Mouse (Mus musculus): ENCODE data around the gene Agtrap. TPM values are rescaled to one million over a fixed set of nuclear protein-coding genes. Genes with fewer than 3 reads are reported as not detected.
A peak's percentile ranks its signal among the peaks of the same experiment; 100 is the strongest.

Agtrap gene
- total RNA-seq, 1 experiment from 2014 or later: 31.2 TPM

GRCm38 (mm10) chr4:148079944-148080596 is 7.8 kb downstream of the Agtrap start:
- ATAC-seq (replicated peaks; ENCODE audit: low read depth, poor library complexity, severe bottlenecking): no peak

DNA sequence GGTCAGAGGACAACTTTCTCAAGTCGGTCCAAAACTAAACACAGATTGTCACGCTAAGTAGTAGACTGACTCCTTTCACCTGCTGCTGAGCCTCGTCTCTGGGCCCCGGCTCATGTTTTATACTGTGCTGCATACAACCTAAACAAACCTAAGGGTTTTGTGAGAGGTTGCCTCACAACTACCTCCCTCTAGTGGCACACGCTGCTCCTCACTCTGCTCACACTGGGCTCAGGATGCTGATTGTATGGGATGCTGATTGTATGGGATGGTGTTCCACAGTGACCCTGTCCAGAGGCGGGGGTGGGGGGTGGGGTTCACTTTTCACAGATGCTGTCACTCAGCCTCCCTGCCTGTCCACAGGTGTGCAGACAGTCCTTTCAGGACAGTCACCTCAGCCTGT is 8.6 kb downstream of the Agtrap start:
- ATAC-seq (replicated peaks; ENCODE audit: low read depth, poor library complexity, severe bottlenecking): no peak

GRCm38 (mm10) chr4:148075881-148076280 is 11.9 kb downstream of the Agtrap start:
- no peak for ATAC-seq (replicated peaks; ENCODE audit: low read depth, poor library complexity, severe bottlenecking)

GRCm38 (mm10) chr4:148075259-148075658 is 12.6 kb downstream of the Agtrap start:
- ATAC-seq (replicated peaks; ENCODE audit: low read depth, poor library complexity, severe bottlenecking): peak; percentile 61

GRCm38 (mm10) chr4:148074521-148075189 is 13.2 kb downstream of the Agtrap start:
- peak; percentile 59 for ATAC-seq (replicated peaks; ENCODE audit: low read depth, poor library complexity, severe bottlenecking)

GRCm38 (mm10) chr4:148071508-148071907 is 16.3 kb downstream of the Agtrap start:
- ATAC-seq (replicated peaks; ENCODE audit: low read depth, poor library complexity, severe bottlenecking): no peak

GRCm38 (mm10) chr4:148069602-148070218 is 18.1 kb downstream of the Agtrap start:
- peak; percentile 59 for ATAC-seq (replicated peaks; ENCODE audit: low read depth, poor library complexity, severe bottlenecking)

DNA sequence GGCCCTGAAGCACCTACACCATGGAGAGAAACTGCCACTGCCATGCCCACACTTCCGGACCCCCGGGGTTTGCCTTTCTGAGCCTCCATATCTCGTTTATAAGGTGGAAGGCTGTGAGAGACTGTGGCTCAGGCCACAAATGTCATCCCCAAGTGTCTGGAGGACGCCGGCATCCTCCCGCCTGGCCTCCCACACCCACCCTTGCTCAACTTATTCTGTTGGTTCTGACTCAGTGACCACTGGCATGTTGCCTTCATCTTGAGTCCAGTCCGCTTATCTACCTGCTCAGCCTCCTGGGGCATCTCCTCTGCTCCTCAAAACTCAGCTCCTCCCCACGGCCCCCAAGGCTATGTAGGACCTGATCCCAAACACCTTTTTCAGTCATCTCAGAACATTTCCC is 20.5 kb downstream of the Agtrap start:
- no peak for ATAC-seq (replicated peaks; ENCODE audit: low read depth, poor library complexity, severe bottlenecking)

DNA sequence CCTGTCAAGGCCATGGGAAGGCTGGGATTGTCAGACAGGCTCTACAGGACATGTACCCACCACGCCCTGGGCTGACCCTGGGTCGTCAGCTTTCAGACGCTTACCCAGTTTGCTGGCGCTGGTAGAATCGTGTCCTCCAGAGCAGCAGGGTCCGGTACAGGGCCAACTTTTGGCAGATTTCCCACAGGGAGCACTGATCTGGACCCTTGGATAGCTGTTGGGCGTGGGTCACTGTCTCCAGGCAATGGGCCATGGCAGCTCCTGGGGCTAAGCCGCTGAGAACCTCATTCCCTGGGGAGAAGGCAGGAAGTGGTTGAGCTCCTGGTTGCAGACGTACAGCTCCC is 21.5 kb downstream of the Agtrap start:
- no peak for ATAC-seq (replicated peaks; ENCODE audit: low read depth, poor library complexity, severe bottlenecking)

DNA sequence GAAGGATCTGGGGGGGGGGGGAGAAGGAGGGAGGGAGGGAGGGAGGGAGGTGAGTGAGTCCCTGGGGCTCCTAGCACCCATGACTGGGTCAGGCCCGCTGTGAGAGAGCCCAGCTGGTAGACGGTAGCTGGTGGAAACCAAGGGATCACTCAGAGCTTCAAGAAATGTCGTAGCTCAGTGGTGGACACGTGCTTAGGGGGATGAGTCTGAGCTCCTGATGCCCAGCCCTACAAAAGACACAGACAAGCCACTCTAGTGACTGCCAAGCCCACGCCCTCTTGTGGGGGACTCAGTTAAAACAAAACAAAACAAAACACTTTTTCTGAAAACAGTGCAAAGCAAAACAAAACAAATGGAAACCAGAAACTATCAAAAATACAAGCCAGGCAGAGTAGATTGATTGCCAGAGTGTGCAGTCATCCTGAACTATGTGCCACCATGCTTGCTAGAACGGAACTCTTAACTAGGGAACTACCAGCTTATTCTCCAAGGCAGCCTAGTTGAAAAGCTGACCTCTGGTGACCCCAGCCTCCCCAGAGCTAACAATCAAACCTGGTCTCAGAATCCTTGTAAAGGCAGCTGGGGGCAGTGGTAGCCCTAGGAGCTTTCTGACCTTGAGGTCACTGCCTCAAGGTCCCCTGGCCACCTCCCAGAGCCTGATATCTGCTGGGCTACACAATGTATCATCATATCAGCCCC is 22.0 kb downstream of the Agtrap start:
- no peak; the same call in 1 of the 2 replicates for ATAC-seq (replicated peaks; ENCODE audit: low read depth, poor library complexity, severe bottlenecking)

GRCm38 (mm10) chr4:148061086-148061480 is 26.7 kb downstream of the Agtrap start:
- no peak for ATAC-seq (replicated peaks; ENCODE audit: low read depth, poor library complexity, severe bottlenecking)

DNA sequence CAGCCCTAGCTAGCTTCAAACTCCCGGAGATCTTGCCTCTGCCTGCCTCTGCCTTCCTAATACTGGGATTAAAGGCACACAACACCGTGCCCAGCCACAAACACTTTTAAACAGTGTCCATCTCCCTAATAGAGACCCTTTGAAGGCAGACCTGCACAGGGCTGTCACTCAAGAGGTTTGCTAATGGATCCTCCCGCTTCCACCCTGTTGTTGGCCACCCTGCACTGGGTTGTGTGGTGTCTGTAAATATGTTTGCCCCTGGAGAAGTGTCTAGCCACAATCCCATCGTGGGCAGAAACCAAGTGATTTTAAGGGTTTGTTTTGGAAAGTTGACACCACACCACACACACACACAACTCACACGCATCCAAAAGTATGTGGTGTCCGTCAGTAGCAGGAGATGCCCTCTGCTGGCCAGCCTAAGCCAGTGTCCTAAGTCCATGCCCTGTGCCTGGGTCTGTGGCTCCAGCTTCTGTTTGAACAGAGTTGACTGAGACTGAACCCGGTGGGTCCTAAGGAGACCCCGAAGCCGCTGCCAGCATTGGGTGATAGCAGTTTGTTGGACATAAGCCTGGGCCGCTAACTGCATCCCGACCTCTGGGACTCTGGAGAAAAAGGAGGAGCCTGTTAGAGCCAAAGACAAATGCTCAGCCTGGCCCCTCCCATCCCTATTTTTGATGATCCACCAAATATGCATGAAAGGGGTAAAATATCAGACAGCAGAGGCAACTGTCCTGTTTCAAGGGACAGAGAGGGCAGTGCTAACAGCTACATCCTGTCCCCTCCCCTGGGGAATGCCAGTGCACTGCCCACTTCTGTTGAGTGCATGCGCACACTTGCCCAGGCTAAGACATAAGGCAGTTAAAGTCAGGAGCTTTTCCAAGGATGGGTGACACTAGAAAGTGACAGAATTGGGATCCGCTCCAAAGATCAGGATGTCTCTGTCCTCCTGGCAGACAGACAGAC is 27.4 kb downstream of the Agtrap start:
- peak; percentile 83 for ATAC-seq (replicated peaks; ENCODE audit: low read depth, poor library complexity, severe bottlenecking)

DNA sequence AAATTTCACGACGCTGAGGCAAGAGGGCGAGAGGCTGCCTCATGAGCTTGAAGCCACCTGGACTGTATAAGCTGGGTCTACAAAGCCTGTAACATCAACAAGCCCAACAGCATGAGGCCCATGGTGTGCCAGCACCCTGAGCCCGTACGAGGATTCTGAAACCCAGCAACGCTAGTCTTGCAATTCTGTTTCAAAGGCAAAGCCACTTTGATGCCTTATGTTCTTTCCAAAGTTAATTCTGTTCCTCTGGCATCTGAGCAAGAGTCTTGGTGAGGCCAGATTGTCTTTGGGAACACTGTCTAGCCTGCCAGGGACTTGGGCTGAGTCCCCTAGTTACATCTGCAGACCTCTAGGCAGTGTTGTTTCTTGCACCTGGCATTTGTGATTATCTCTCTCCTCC is 28.8 kb downstream of the Agtrap start:
- ATAC-seq (replicated peaks; ENCODE audit: low read depth, poor library complexity, severe bottlenecking): no peak

- ATAC-seq (replicated peaks; ENCODE audit: low read depth, poor library complexity, severe bottlenecking): no peak
Observed at GRCm38 (mm10) chr4:148058218-148058819, 29.5 kb downstream of the Agtrap start.

DNA sequence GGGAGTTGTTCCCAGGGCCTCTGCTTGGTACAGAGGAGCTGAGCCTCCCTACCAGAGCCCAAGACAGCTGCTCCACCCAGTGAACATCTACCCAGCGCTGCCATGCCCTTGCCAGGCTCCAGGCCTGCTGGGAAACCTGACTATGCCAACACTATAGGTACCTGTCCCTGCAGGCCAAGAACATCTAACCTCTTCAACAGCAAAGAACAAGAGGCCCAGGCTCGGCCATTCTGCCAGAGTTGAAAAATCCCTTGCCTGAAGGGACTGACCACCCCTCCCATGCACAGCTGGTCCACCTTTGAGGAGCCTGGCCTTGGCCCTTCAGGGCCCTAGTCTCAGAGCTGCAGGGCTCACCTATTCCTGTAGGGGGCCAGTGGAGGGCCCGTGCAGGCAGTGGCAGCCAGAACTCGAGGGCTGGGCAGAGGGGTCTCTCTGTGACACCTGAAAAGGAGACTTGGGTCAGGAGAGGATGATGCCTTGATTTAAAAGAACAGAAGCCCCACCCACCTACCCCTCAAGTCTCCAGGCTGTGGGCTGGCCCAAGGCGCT is 30.1 kb downstream of the Agtrap start:
- ATAC-seq (replicated peaks; ENCODE audit: low read depth, poor library complexity, severe bottlenecking): peak; percentile 62

DNA sequence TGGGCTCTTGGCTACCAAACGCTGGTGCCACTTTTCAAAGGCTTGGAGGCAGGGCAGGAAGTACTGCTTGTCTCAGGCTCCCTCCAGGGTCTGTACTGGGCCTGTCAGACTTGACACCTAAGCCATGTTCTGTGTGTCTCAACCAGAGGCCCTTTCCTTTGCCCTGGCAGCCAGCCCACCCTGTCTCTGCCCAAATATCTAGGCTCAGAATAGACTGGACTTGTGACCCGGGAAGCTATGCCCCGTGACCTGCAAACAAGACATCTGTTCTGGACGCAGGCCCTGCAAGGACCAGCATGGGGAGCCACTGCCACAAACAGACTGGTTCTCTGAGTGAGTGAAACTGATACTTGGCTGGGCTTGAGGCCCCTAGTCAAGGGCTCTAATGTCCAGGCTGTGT is 31.0 kb downstream of the Agtrap start:
- ATAC-seq (replicated peaks; ENCODE audit: low read depth, poor library complexity, severe bottlenecking): no peak

- ATAC-seq (replicated peaks; ENCODE audit: low read depth, poor library complexity, severe bottlenecking): no peak
Observed at GRCm38 (mm10) chr4:148056246-148056645, 31.6 kb downstream of the Agtrap start.

- ATAC-seq (replicated peaks; ENCODE audit: low read depth, poor library complexity, severe bottlenecking): no peak
Observed at GRCm38 (mm10) chr4:148054961-148055695, 32.7 kb downstream of the Agtrap start.

Data from common myeloid progenitor, adult 5-6 weeks (primary cell).